Mouse (Mus musculus) brain, embryonic 14.5 days (tissue): Measurements from ENCODE around the gene Pde11a.

Source experiments
- CTCF ChIP-seq: fragments of 200-500 bp; IDR thresholded peaks from 2 replicates; pipeline ENCODE4 v1.5.1; 2012; ENCODE audit warnings: inconsistent platforms, mild to moderate bottlenecking, moderate library complexity, borderline replicate concordance; ENCODE audit not compliant: insufficient read depth, insufficient read length; ENCODE audit errors: extremely low read depth
- POLR2A ChIP-seq: fragments of 200-500 bp; IDR thresholded peaks from 2 replicates; pipeline ENCODE4 v1.6.1; 2012; ENCODE audit warnings: mild to moderate bottlenecking, inconsistent platforms, borderline replicate concordance; ENCODE audit not compliant: poor library complexity, insufficient read depth, insufficient read length, severe bottlenecking; ENCODE audit errors: extremely low read depth

- TF ChIP-seq CTCF, result no peak
- no peak for TF ChIP-seq POLR2A
Measured at GRCm38 (mm10) chr2:76076838-76077237, 261.7 kb downstream of the Pde11a start.
